Mouse (Mus musculus) erythroblast, adult 5-6 weeks (primary cell): ENCODE data around the gene Eif4e. TPM values are rescaled to one million over a fixed set of nuclear protein-coding genes. Genes with fewer than 3 reads are reported as not detected.

Experiments used
- ATAC-seq: replicated peaks from 2 replicates; pipeline ENCODE4 v1.8.0; 2016; ENCODE audit warnings: moderate number of reproducible peaks, mild to moderate bottlenecking, moderate TSS enrichment, inconsistent platforms; ENCODE audit not compliant: poor library complexity, low FRiP score, severe bottlenecking
- total RNA-seq, 2 experiments: library from RNA; stranded (forward) in 1 of 2; stranded (reverse) in 1 of 2; fragments of 150-400 nt in 1 of 2; fragments of 200-764, 138-1000 nt in 1 of 2; gene quantifications; 2 replicates each; pipeline versions ENCODE4 v1.2.3 to v1.2.4; 2015 to 2017; ENCODE audit warnings: low replicate concordance in 2 of 2

The Eif4e gene
- total RNA-seq, 2 experiments from 2014 or later = 53.2 to 55.5 TPM

- ATAC-seq = no peak
These were observed 34.3 kb downstream of the Eif4e start for GRCm38 (mm10) chr3:138560242-138560641.

GRCm38 (mm10) chr3:138560886-138561285 is 34.9 kb downstream of the Eif4e start:
- no peak for ATAC-seq

- no peak for ATAC-seq
These were observed 52.9 kb downstream of the Eif4e start for GRCm38 (mm10) chr3:138578867-138579266.

- ATAC-seq = no peak
These were observed 60.2 kb downstream of the Eif4e start for GRCm38 (mm10) chr3:138586213-138586612.

- ATAC-seq = no peak
These were observed 61.2 kb downstream of the Eif4e start for GRCm38 (mm10) chr3:138587137-138587536.

GRCm38 (mm10) chr3:138588001-138588400 is 62.0 kb downstream of the Eif4e start:
- no peak for ATAC-seq

GRCm38 (mm10) chr3:138591002-138591401 is 65.0 kb downstream of the Eif4e start:
- ATAC-seq = no peak

- no peak for ATAC-seq
These were observed 65.9 kb downstream of the Eif4e start for GRCm38 (mm10) chr3:138591806-138592365.

GRCm38 (mm10) chr3:138593131-138593530 is 67.2 kb downstream of the Eif4e start:
- ATAC-seq = no peak

GRCm38 (mm10) chr3:138593911-138594310 is 67.9 kb downstream of the Eif4e start:
- no peak for ATAC-seq

GRCm38 (mm10) chr3:138601076-138601475 is 75.1 kb downstream of the Eif4e start:
- ATAC-seq = no peak

GRCm38 (mm10) chr3:138605132-138605531 is 79.2 kb downstream of the Eif4e start:
- ATAC-seq = no peak

- ATAC-seq = no peak
These were observed 82.7 kb downstream of the Eif4e start for GRCm38 (mm10) chr3:138608665-138609064.

Other genes with a start within 250 kb of the Eif4e start
- gene Adh6a, start 212.9 kb upstream of the Eif4e start, total RNA-seq (2015; ENCODE audit: low replicate concordance) = not detected in 2 replicates
- gene Adh6a, start 212.9 kb upstream of the Eif4e start, total RNA-seq (2017; ENCODE audit: low replicate concordance) = not detected in 2 replicates
- gene Adh6b, start 184.4 kb upstream of the Eif4e start, total RNA-seq (2015; ENCODE audit: low replicate concordance) = not detected in 2 replicates
- gene Adh6b, start 184.4 kb upstream of the Eif4e start, total RNA-seq (2017; ENCODE audit: low replicate concordance) = not detected in 2 replicates
- not detected in 2 replicates for gene Adh4, start 110.7 kb upstream of the Eif4e start, total RNA-seq (2015; ENCODE audit: low replicate concordance)
- not detected in 2 replicates for gene Adh4, start 110.7 kb upstream of the Eif4e start, total RNA-seq (2017; ENCODE audit: low replicate concordance)
- 20.3 and 29.0 TPM in 2 replicates for gene Adh5, start 83.1 kb upstream of the Eif4e start, total RNA-seq (2015; ENCODE audit: low replicate concordance)
- gene Adh5, start 83.1 kb upstream of the Eif4e start, total RNA-seq (2017; ENCODE audit: low replicate concordance) = 14.6 and 15.8 TPM in 2 replicates
- 10.0 and 15.3 TPM in 2 replicates for gene Metap1, start 36.7 kb upstream of the Eif4e start, total RNA-seq (2015; ENCODE audit: low replicate concordance)
- 18.2 and 21.3 TPM in 2 replicates for gene Metap1, start 36.7 kb upstream of the Eif4e start, total RNA-seq (2017; ENCODE audit: low replicate concordance)
- 1.5 and 4.8 TPM in 2 replicates for gene Tspan5, start 216.0 kb downstream of the Eif4e start, total RNA-seq (2015; ENCODE audit: low replicate concordance)
- 3.9 and 8.3 TPM in 2 replicates for gene Tspan5, start 216.0 kb downstream of the Eif4e start, total RNA-seq (2017; ENCODE audit: low replicate concordance)